Mouse (Mus musculus) forebrain, embryonic 15.5 days (tissue): ENCODE data around the gene E2f6. TPM values are rescaled to one million over a fixed set of nuclear protein-coding genes. Genes with fewer than 3 reads are reported as not detected.

Experiments
- ATAC-seq: fragments of 200-750 bp; cut with Nextera tagmentation; replicated peaks from 2 replicates; pipeline ENCODE4 v1.8.0; 2017; ENCODE audit warnings: mild to moderate bottlenecking, moderate TSS enrichment, moderate library complexity
- H3K27ac ChIP-seq: fragments of 300-500 bp; sonication (generic); replicated peaks from 2 replicates; pipeline ENCODE4 v1.5.1; 2015; ENCODE audit warnings: mild to moderate bottlenecking, inconsistent platforms
- H3K27me3 ChIP-seq: fragments of 300-500 bp; sonication (generic); 2 replicates; pipeline ENCODE4 v1.6.1; 2015; ENCODE audit warnings: inconsistent platforms
- H3K36me3 ChIP-seq: fragments of 300-500 bp; sonication (generic); 2 replicates; pipeline ENCODE4 v1.6.1; 2015; ENCODE audit warnings: mild to moderate bottlenecking, inconsistent platforms
- H3K4me1 ChIP-seq: fragments of 300-500 bp; sonication (generic); 2 replicates; pipeline ENCODE4 v1.6.1; 2015; ENCODE audit warnings: inconsistent platforms
- H3K4me2 ChIP-seq: fragments of 300-500 bp; sonication (generic); replicated peaks from 2 replicates; pipeline ENCODE4 v1.6.1; 2015; ENCODE audit warnings: mild to moderate bottlenecking, inconsistent platforms
- H3K4me3 ChIP-seq: fragments of 300-500 bp; sonication (generic); 2 replicates; pipeline ENCODE4 v1.5.1; 2015; ENCODE audit warnings: mild to moderate bottlenecking, inconsistent platforms
- H3K9ac ChIP-seq: fragments of 300-500 bp; sonication (generic); replicated peaks from 2 replicates; pipeline ENCODE4 v1.6.1; 2015; ENCODE audit warnings: mild to moderate bottlenecking, inconsistent platforms
- H3K9me3 ChIP-seq: fragments of 300-500 bp; sonication (generic); 2 replicates; pipeline ENCODE4 v1.6.1; 2016; ENCODE audit warnings: inconsistent platforms
- WGBS: fragments of 180-500 bp; shearing (Covaris S2); methylation state at CpG from one replicate; pipeline ENCODE4 v1.1.7; 2015; ENCODE audit warnings: mixed read lengths; 5-methylcytosine and 5-hydroxymethylcytosine counted together
- polyA plus RNA-seq: library from polyadenylated mRNA; unstranded; fragments of >200 nt; fragmentation: Nextera tagmentation; extraction: Ambion mirVana; gene quantifications from 2 replicates; pipeline ENCODE4 v1.2.1, GENCODE M21; 2015

Gene E2f6
- polyA plus RNA-seq, 1 experiment from 2014 or later = 33.2 TPM

- 90% methylated on average over 14 of the region's 14 CpGs for WGBS
- Histone ChIP-seq H3K4me3 (no peak overlapping the region), H3K27ac (no peak overlapping the region), H3K27me3 (no peaks in the 10 kb centered on the region), H3K36me3 (no peaks in the 10 kb centered on the region), H3K4me1 (no peaks in the 10 kb centered on the region), H3K4me2 (no peak overlapping the region), H3K9ac (no peak overlapping the region), H3K9me3 (no peaks in the 10 kb centered on the region)
- no peak for ATAC-seq
Observed at GRCm38 (mm10) chr12:16781034-16781746, 29.6 kb upstream of the E2f6 start.

DNA sequence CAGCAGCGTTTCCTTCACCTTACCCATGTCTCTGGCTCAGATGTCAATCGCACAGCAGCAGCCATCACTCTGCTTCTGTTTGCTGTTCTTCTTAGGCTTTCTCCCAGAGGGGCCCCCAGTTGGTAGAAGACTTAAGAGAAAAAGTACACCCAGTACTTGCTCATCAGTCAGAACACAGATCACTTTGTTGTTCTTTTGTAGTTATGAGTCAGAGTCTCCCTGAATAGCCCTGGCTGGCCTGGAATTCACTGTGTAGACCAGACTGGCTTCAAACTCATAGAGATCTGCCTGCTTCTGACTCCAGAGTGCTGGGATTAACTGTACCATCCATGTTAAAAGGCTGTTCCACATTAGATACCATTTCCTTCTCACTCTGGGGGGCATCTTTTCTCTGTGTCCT, 22.2 kb upstream of the E2f6 start:
- no peak overlapping the region for H3K4me2 ChIP-seq
- H3K4me3 ChIP-seq = no peak overlapping the region
- no peaks in the 10 kb centered on the region for H3K9me3 ChIP-seq
- 0 out of 2 replicates have a peak, but pooled peaks cover 3% of the 10 kb centered on the region for H3K4me1 ChIP-seq
- no peak overlapping the region for H3K9ac ChIP-seq
- no peak overlapping the region for H3K27ac ChIP-seq
- WGBS = 67% methylated on average over 2 of the region's 2 CpGs
- no peaks in the 10 kb centered on the region for H3K36me3 ChIP-seq
- H3K27me3 ChIP-seq = no peaks in the 10 kb centered on the region
- no peak for ATAC-seq

GRCm38 (mm10) chr12:16789199-16789598, 21.6 kb upstream of the E2f6 start:
- no peaks in the 10 kb centered on the region for H3K27me3 ChIP-seq
- H3K9me3 ChIP-seq = no peaks in the 10 kb centered on the region
- no peak overlapping the region for H3K27ac ChIP-seq
- H3K4me3 ChIP-seq = no peak overlapping the region
- ATAC-seq = no peak
- H3K4me1 ChIP-seq = 0 out of 2 replicates have a peak, but pooled peaks cover 3% of the 10 kb centered on the region
- H3K36me3 ChIP-seq = no peaks in the 10 kb centered on the region
- WGBS = 17% methylated on average over 1 of the region's 1 CpGs
- no peak overlapping the region for H3K9ac ChIP-seq
- H3K4me2 ChIP-seq = no peak overlapping the region

DNA sequence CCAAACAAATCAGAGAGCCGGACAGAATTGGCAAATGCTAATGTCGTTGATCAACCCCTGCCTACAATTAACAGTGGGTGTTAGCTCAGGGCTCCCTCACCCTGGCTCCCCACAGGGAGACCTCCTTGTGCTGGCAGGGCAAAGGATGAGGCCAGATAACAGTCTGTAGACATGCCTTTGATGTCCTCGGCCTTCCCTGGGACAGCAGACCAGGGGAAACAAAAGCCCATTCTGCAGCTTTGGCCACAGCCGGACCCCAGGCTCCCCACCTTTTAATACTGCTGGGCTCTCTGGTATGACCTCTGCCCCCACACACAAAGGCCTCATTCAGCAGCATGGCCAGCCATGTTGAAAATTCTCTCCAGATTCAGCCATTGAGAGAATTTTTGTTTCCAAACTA, 21.0 kb upstream of the E2f6 start:
- H3K27ac ChIP-seq = no peak overlapping the region
- H3K9me3 ChIP-seq = no peaks in the 10 kb centered on the region
- ATAC-seq = no peak

DNA sequence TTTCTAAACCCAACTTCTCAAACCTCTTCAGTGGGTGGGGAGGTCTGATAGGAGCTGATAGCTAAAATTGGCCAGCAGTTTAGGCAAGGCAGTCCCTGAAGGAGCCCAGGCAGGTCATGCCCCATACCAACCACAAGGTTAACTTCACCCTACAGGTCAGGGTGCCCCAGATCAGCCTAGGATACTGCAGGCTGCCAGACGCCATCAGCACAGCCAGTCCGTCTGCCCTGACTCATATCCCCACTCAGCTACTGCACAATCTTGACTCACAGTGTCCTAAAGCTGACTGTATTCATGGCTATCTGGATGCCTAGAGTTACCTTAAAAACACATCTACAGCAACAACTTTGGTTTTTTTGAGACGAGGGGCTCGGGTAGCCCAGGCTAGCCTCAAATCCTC, 20.3 kb upstream of the E2f6 start:
- WGBS = 52% methylated on average over 4 of the region's 4 CpGs

More for the DNA sequence above, 21.0 kb upstream of the E2f6 start:
- no peak overlapping the region for H3K9ac ChIP-seq
- no peaks in the 10 kb centered on the region for H3K27me3 ChIP-seq
- no peaks in the 10 kb centered on the region for H3K36me3 ChIP-seq
- H3K4me2 ChIP-seq = no peak overlapping the region
- H3K4me3 ChIP-seq = no peak overlapping the region
- 0 out of 2 replicates have a peak, but pooled peaks cover 3% of the 10 kb centered on the region for H3K4me1 ChIP-seq
- 7% methylated on average over 4 of the region's 4 CpGs for WGBS

DNA sequence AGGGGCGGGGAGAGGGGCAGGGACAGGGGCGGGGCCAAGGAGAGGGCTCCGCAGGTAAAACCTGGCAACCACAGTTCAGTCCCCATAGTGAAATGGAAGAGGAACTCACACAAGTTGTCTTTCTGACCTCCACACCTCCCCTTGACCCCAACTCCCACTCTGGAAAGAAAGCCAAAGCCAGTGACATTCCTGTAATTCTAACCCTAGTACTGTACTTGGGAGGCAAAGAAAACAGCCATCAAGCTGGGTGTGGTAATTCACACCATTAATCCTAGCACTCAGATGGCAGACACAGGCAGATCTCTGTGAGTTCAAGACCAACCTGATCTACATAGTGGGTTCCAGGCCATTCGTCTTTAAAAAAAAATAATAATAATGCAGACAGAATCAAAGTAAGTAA, 17.4 kb upstream of the E2f6 start:
- 0 out of 2 replicates have a peak, but pooled peaks cover 3% of the 10 kb centered on the region for H3K4me1 ChIP-seq
- no peak overlapping the region for H3K27ac ChIP-seq
- H3K36me3 ChIP-seq = no peaks in the 10 kb centered on the region
- H3K9me3 ChIP-seq = no peaks in the 10 kb centered on the region
- WGBS = 93% methylated on average over 4 of the region's 4 CpGs
- no peaks in the 10 kb centered on the region for H3K27me3 ChIP-seq
- no peak for ATAC-seq
- H3K4me3 ChIP-seq = no peak overlapping the region
- no peak overlapping the region for H3K9ac ChIP-seq
- H3K4me2 ChIP-seq = no peak overlapping the region

More for the DNA sequence above, 20.3 kb upstream of the E2f6 start:
- Histone ChIP-seq H3K4me1 (0 out of 2 replicates have a peak, but pooled peaks cover 3% of the 10 kb centered on the region), H3K4me3 (no peak overlapping the region), H3K4me2 (no peak overlapping the region), H3K9ac (no peak overlapping the region), H3K27ac (no peak overlapping the region), H3K36me3 (no peaks in the 10 kb centered on the region), H3K9me3 (no peaks in the 10 kb centered on the region), H3K27me3 (no peaks in the 10 kb centered on the region)
- no peak for ATAC-seq

- Histone ChIP-seq H3K27me3 (peaks cover 7% of the 10 kb centered on the region; the same call in 1 of the 2 replicates), H3K36me3 (no peaks in the 10 kb centered on the region), H3K9ac (no peak overlapping the region), H3K9me3 (no peaks in the 10 kb centered on the region), H3K4me2 (no peak overlapping the region), H3K27ac (no peak overlapping the region), H3K4me3 (no peak overlapping the region), H3K4me1 (peaks cover 9% of the 10 kb centered on the region)
- ATAC-seq = no peak
- WGBS = 85% methylated on average over 3 of the region's 3 CpGs
Observed at GRCm38 (mm10) chr12:16795781-16796180, 15.0 kb upstream of the E2f6 start.

GRCm38 (mm10) chr12:16798894-16799293, 11.9 kb upstream of the E2f6 start:
- Histone ChIP-seq H3K9ac (no peak overlapping the region), H3K9me3 (no peaks in the 10 kb centered on the region), H3K4me2 (no peak overlapping the region), H3K27me3 (peaks cover 18% of the 10 kb centered on the region), H3K36me3 (no peaks in the 10 kb centered on the region), H3K4me1 (peaks cover 13% of the 10 kb centered on the region), H3K27ac (no peak overlapping the region), H3K4me3 (no peak overlapping the region)
- ATAC-seq = no peak
- WGBS = 63% methylated on average over 3 of the region's 3 CpGs

DNA sequence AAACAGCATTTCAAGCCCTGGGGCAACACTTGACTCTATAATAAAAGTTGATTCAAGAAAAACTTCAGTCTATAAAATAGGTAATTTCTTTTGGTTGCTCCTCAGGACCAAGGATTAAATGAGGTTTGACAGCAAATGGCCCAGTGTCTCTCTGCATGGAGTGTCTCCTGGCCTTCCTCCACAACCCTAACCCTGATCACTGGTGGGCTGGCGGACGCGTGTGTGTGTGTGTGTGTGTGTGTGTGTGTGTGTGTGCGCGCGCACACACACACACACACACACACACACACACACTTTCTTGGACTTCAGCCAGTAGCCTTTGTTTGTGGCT, 10.9 kb upstream of the E2f6 start:
- no peak overlapping the region; the same call in 1 of the 2 replicates for H3K9ac ChIP-seq
- peak; percentile 42; the same call in 1 of the 2 replicates for ATAC-seq
- WGBS = 10% methylated on average over 5 of the region's 6 CpGs

DNA sequence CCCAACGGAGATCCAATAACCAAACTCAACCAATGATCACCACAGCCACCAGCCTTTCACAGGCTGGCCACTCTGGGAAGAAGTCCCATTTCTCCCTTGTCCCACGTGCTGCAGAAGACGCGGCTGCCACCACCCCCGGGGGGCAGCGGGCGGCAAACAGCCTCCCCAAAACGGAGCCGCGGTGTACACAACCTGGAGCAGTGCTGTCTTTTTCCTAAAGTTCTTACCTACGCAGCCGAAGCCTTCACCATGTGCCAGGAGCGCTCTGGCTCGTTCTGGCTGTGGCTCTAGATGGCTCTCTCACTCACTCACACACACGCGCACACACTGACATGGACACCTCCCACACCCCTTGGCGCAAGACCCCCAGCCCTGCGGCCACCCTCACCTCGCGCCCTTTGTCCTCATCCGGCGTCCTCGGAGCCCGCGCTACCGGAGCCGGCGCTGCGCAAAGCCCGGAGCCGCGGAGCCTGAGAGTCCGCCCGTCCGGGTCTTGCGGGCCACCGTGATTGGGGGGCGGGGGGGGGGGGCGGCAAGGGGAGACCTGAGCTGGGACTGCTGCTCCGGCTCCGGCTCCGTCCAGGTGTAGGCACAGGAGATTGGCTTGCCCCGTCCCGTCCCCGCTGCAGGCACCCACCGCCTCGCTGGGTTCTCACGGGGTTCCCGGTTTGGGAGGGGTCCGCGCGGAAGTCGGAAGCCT, 10.4 kb upstream of the E2f6 start, which contains the start of gene Greb1:
TSS of gene Greb1 (minus strand) at position 628 of the 700 bp plus-strand sequence.
- H3K9me3 ChIP-seq = no peaks in the 10 kb centered on the region
- H3K36me3 ChIP-seq = no peaks in the 10 kb centered on the region
- H3K27ac ChIP-seq = no peak within 1 kb of the TSS
- H3K4me2 ChIP-seq = peak within 1 kb of the TSS; percentile 99
- ATAC-seq = peak; percentile 75
- peaks cover 21% of the 10 kb centered on the region for H3K27me3 ChIP-seq
- H3K4me3 ChIP-seq = peak within 1 kb of the TSS; percentile 57
- under 1% methylated on average over 52 of the region's 53 CpGs for WGBS
- H3K4me1 ChIP-seq = peaks cover 13% of the 10 kb centered on the region
- H3K9ac ChIP-seq = peak within 1 kb of the TSS; percentile 51

More for the DNA sequence above, 10.9 kb upstream of the E2f6 start:
- H3K4me3 ChIP-seq = peak overlapping the region; percentile 57
- peaks cover 21% of the 10 kb centered on the region for H3K27me3 ChIP-seq
- H3K4me1 ChIP-seq = peaks cover 13% of the 10 kb centered on the region
- peak overlapping the region; percentile 99 for H3K4me2 ChIP-seq
- no peak overlapping the region for H3K27ac ChIP-seq
- H3K9me3 ChIP-seq = no peaks in the 10 kb centered on the region
- no peaks in the 10 kb centered on the region for H3K36me3 ChIP-seq

DNA sequence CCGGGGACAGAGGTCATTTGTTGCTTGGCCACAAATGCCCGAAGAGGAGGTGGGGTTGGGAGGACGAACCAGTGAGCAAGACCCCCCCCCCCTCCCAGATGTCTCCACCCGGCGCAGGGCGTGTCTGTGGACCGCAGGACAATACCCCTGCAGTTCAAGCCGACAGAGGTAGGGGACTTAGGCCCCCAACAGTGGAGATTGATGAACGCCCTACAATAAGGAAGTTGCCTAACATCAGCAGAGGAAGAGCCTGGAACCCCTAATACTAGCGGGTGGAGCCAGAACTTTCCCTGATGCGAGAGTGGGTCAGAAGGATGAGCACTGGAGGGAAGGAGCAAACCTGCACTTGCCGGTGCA, 9.8 kb upstream of the E2f6 start:
- Histone ChIP-seq H3K9ac (peak overlapping the region; percentile 51), H3K27me3 (peaks cover 21% of the 10 kb centered on the region), H3K36me3 (no peaks in the 10 kb centered on the region), H3K9me3 (no peaks in the 10 kb centered on the region), H3K4me3 (peak overlapping the region; percentile 57), H3K4me1 (peaks cover 13% of the 10 kb centered on the region), H3K27ac (no peak overlapping the region), H3K4me2 (peak overlapping the region; percentile 99)
- ATAC-seq = peak; percentile 30
- 1% methylated on average over 12 of the region's 12 CpGs for WGBS

- no peak overlapping the region for H3K4me2 ChIP-seq
- peaks cover 13% of the 10 kb centered on the region for H3K4me1 ChIP-seq
- H3K27ac ChIP-seq = no peak overlapping the region
- WGBS = 4% methylated on average over 5 of the region's 5 CpGs
- peaks cover 26% of the 10 kb centered on the region for H3K27me3 ChIP-seq
- H3K9me3 ChIP-seq = no peaks in the 10 kb centered on the region
- H3K4me3 ChIP-seq = no peak overlapping the region
- H3K9ac ChIP-seq = no peak overlapping the region
- no peak for ATAC-seq
- no peaks in the 10 kb centered on the region for H3K36me3 ChIP-seq
Observed at GRCm38 (mm10) chr12:16803237-16803955, 7.4 kb upstream of the E2f6 start.
